Mouse (Mus musculus): ENCODE data around the gene D430041D05Rik. TPM values are rescaled to one million over a fixed set of nuclear protein-coding genes. Genes with fewer than 3 reads are reported as not detected.

Gene D430041D05Rik
- total RNA-seq (2021) = 100 to 1,000 TPM; 120 to 121 TPM

GRCm38 (mm10) chr2:104410963-104411545 lies at the start of gene D430041D05Rik:
TSS of gene D430041D05Rik (minus strand) at chr2:104411013.
- intact Hi-C loops (cut with DNase I) = no loop called here
- no peak for DNase-seq (ENCODE audit: low spot score in 2 of 2)

- intact Hi-C loops (cut with DNase I) = no loop called here
- no peak for DNase-seq (ENCODE audit: low spot score in 2 of 2)
Observed at GRCm38 (mm10) chr2:104460021-104460420, 49.2 kb upstream of the D430041D05Rik start.

- no peak for DNase-seq (ENCODE audit: low spot score in 2 of 2)
- intact Hi-C loops (cut with DNase I) = no loop called here
Observed at GRCm38 (mm10) chr2:104458569-104459332, 47.9 kb upstream of the D430041D05Rik start.

GRCm38 (mm10) chr2:104457106-104457505 lies 46.3 kb upstream of the D430041D05Rik start:
- no peak for DNase-seq (ENCODE audit: low spot score in 2 of 2)
- intact Hi-C loops (cut with DNase I) = no loop called here

GRCm38 (mm10) chr2:104450685-104451084 lies 39.9 kb upstream of the D430041D05Rik start:
- no peak for DNase-seq (ENCODE audit: low spot score in 2 of 2)
- intact Hi-C loops (cut with DNase I) = loop anchor here (5.0 kb wide), 1 partner anchor 42 kb away; the partner anchor contains the start of gene Hipk3

GRCm38 (mm10) chr2:104449191-104449590 lies 38.4 kb upstream of the D430041D05Rik start:
- intact Hi-C loops (cut with DNase I) = loop anchor here (10.0 kb wide), 1 partner anchor 196 kb away; no protein-coding TSS in a partner anchor
- no peak for DNase-seq (ENCODE audit: low spot score in 2 of 2)

- intact Hi-C loops (cut with DNase I) = loop anchor here (10.0 kb wide), 1 partner anchor 197 kb away; no protein-coding TSS in a partner anchor
- DNase-seq (ENCODE audit: low spot score in 2 of 2) = no peak
Observed at GRCm38 (mm10) chr2:104448201-104448600, 37.4 kb upstream of the D430041D05Rik start.

GRCm38 (mm10) chr2:104446016-104446415 lies 35.2 kb upstream of the D430041D05Rik start:
- intact Hi-C loops (cut with DNase I) = loop anchor here (10.0 kb wide), 1 partner anchor 199 kb away; no protein-coding TSS in a partner anchor
- DNase-seq (ENCODE audit: low spot score in 2 of 2) = no peak

- intact Hi-C loops (cut with DNase I) = loop anchor here (2.0 to 10.0 kb wide), 2 partner anchors 140 to 200 kb away; no protein-coding TSS in a partner anchor
- peak; percentile 50 to 52 for DNase-seq (ENCODE audit: low spot score in 2 of 2)
Observed at GRCm38 (mm10) chr2:104444776-104445175, 34.0 kb upstream of the D430041D05Rik start.

- no peak for DNase-seq (ENCODE audit: low spot score in 2 of 2)
- intact Hi-C loops (cut with DNase I) = loop anchor here (10.0 kb wide), 1 partner anchor 202 kb away; no protein-coding TSS in a partner anchor
Observed at GRCm38 (mm10) chr2:104442341-104442740, 31.5 kb upstream of the D430041D05Rik start.

GRCm38 (mm10) chr2:104436226-104436625 lies 25.4 kb upstream of the D430041D05Rik start:
- intact Hi-C loops (cut with DNase I) = no loop called here

GRCm38 (mm10) chr2:104431067-104431466 lies 20.3 kb upstream of the D430041D05Rik start:
- no peak for DNase-seq (ENCODE audit: low spot score in 2 of 2)
- intact Hi-C loops (cut with DNase I) = no loop called here

More at GRCm38 (mm10) chr2:104436226-104436625, 25.4 kb upstream of the D430041D05Rik start:
- DNase-seq (ENCODE audit: low spot score in 2 of 2) = no peak

- no peak for DNase-seq (ENCODE audit: low spot score in 2 of 2)
- intact Hi-C loops (cut with DNase I) = no loop called here
Observed at GRCm38 (mm10) chr2:104430566-104430965, 19.8 kb upstream of the D430041D05Rik start.

GRCm38 (mm10) chr2:104426112-104426511 lies 15.3 kb upstream of the D430041D05Rik start:
- intact Hi-C loops (cut with DNase I) = loop anchor here (10.0 kb wide), 1 partner anchor 391 kb away; no protein-coding TSS in a partner anchor

GRCm38 (mm10) chr2:104422230-104422629 lies 11.4 kb upstream of the D430041D05Rik start:
- intact Hi-C loops (cut with DNase I) = loop anchor here (2.0 to 10.0 kb wide), 2 partner anchors 287 to 387 kb away; no protein-coding TSS in a partner anchor
- DNase-seq (ENCODE audit: low spot score in 2 of 2) = no peak

More at GRCm38 (mm10) chr2:104426112-104426511, 15.3 kb upstream of the D430041D05Rik start:
- no peak for DNase-seq (ENCODE audit: low spot score in 2 of 2)

GRCm38 (mm10) chr2:104420805-104421204 lies 10.0 kb upstream of the D430041D05Rik start:
- intact Hi-C loops (cut with DNase I) = loop anchor here (10.0 kb wide), 1 partner anchor 386 kb away; no protein-coding TSS in a partner anchor
- DNase-seq (ENCODE audit: low spot score in 2 of 2) = no peak

- DNase-seq (ENCODE audit: low spot score in 2 of 2) = no peak
- intact Hi-C loops (cut with DNase I) = loop anchor here (10.0 kb wide), 1 partner anchor 385 kb away; no protein-coding TSS in a partner anchor
Observed at GRCm38 (mm10) chr2:104419999-104420398, 9.2 kb upstream of the D430041D05Rik start.

GRCm38 (mm10) chr2:104419411-104419810 lies 8.6 kb upstream of the D430041D05Rik start:
- intact Hi-C loops (cut with DNase I) = no loop called here
- DNase-seq (ENCODE audit: low spot score in 2 of 2) = no peak

- no peak for DNase-seq (ENCODE audit: low spot score in 2 of 2)
Observed at GRCm38 (mm10) chr2:104413011-104413410, 2.2 kb upstream of the D430041D05Rik start.

GRCm38 (mm10) chr2:104412496-104412895 lies 1.7 kb upstream of the D430041D05Rik start:
- intact Hi-C loops (cut with DNase I) = no loop called here
- no peak for DNase-seq (ENCODE audit: low spot score in 2 of 2)

More at GRCm38 (mm10) chr2:104413011-104413410, 2.2 kb upstream of the D430041D05Rik start:
- intact Hi-C loops (cut with DNase I) = no loop called here

Measured in left cerebral cortex, postnatal 36 days (tissue).